Mouse (Mus musculus) urinary bladder, postnatal 14 days (tissue): ENCODE measurements around the gene Upp2.
A peak's percentile ranks its signal among the peaks of the same experiment; 100 is the strongest.

Experiments used
- DNase-seq: peaks from one replicate; pipeline ENCODE4 v3.0.0; 2021; ENCODE audit warnings: low spot score

Gene Upp2

GRCm38 (mm10) chr2:58567066-58567810 lies at the start of gene Upp2, which contains the start of gene Acvr1:
Upp2 (plus strand) TSS chr2:58567298.
Acvr1 (minus strand) TSS chr2:58567157.
- DNase-seq, result peak; percentile 90

DNA sequence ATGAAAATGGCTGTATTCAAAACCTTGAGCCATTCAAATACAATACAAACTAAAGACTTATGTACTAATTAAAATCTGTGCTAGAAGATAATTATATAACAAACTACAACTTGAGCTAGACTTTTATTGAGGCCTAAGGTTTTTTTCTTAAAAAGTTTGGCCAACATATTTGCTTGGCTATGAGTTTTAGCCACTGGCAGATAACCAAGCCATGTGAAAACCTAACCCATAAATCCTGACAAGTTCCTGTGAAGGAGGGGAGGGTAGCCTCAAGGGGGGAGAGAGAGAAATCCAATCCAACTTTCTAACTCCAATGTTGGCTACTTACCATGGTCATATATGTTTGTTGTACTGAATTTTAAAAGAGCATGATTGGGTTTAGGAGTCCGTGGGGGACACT lies 48.6 kb upstream of the Upp2 start:
- no peak for DNase-seq

GRCm38 (mm10) chr2:58520727-58521126 lies 46.4 kb upstream of the Upp2 start:
- no peak for DNase-seq

- no peak for DNase-seq
Observed at GRCm38 (mm10) chr2:58521621-58522020, 45.5 kb upstream of the Upp2 start.

GRCm38 (mm10) chr2:58523097-58523496 lies 44.0 kb upstream of the Upp2 start:
- no peak for DNase-seq

DNA sequence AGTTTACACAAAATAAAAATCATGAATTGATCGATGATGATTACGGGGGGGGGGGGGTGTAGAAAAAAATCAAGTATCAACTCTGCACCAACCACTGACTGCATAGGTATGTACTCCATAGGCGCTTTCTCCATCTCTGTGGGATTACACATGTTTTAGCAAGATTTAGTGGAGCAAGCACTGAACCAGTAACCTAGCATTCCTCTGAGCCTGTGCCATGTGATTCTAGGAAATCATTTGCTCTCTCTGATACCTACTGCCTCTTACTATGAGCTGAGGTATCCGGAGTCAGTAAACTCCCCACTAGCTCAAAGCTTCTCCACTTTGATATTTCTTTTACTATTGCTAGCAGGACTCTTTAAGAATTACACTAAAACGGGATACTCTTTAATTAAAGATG lies 43.2 kb upstream of the Upp2 start:
- DNase-seq, result no peak

DNA sequence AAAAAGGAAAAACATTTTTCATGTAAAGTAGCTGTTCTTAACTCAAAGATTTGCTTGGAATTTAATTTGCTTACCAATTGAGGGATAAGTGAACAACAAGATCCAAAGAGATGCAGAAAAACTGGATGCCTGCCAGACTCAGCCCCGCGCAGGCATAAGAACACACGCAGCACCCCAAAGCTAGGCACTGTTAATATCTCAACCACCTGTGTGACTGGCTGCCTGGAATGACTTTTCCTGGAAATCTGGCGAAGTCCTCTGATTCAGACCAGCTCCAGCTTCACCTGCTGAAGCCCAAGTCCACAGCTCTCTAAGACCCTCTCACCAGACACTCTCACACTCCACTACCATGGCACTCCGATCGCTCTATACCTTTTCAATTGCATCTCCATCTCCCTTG lies 42.7 kb upstream of the Upp2 start:
- DNase-seq, result no peak

GRCm38 (mm10) chr2:58527786-58528185 lies 39.3 kb upstream of the Upp2 start:
- DNase-seq, result no peak

- no peak for DNase-seq
Observed at GRCm38 (mm10) chr2:58529384-58529783, 37.7 kb upstream of the Upp2 start.

DNA sequence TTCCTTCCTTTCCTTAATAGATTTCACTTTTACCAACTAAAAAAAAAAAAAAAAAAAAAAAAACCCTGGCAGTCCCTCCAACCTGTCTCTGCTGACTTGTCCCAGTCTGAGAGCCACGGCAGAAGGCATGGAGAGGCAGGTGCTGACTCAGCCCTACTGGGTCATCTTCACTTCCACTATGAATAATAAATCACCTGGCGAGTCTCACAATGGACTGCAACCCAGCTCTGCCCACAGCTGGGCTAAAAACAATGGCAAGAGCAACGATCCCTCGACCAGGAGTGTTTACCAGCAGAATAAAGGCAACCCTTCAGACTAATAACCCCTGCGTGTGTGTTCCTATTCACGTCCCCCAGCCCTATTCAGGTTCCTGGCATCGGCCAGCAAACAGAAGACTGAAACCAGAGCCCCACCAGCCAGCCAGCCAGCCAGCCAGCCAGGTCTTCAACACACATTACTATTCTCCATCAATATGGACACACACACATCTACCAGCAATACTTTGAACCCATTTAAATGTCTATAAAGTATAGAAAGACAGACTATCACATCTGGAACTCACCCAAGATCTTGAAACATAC lies 37.1 kb upstream of the Upp2 start:
- no peak for DNase-seq

DNA sequence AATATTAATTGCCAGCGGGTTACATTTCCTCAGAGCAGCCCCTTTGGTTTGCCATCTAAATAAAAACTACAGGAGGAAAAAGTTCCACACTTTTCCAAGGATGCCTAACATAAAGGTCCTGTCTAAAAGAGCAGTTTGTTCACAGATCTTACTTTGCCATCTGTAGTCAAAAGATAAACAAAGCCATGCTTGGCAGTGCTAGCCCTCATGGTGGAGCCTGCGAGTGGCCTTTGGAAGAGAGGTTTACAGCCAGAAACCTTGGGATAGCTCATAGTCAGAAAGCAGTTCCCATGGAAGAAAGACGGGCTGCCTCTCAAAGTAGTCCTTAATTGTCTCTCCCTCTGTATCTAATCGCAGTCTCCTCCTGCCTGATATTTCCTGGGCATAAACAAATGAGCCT lies 36.6 kb upstream of the Upp2 start:
- no peak for DNase-seq

DNA sequence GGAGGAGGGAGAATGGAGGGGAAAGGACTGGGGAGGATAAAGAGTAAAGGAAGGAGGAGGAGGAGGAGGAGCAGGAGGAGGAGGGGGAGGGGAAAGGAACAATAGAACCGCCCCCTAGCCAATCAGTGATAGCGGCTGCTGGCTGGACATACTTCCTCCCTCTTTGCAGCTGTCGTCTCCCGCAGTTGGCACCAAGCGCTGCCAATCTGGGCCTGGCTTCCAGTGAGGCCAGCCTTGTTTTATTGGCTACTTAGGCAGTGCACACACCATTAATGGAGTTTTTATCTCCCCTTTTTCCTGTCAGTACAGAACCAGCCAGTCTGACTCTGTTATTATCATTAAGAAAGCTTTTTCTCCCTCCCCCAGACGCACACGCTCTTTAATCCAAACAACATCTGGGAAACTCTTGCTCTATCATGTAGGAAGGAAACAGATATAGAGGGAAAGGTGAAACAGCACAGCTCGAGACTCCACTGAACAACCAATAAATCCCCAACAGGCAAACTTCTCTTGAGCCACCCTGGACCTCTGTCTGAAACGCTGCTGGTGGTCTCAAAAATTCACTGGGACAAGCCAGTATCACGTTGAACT lies 34.7 kb upstream of the Upp2 start:
- DNase-seq, result peak; percentile 82

- no peak for DNase-seq
Observed at GRCm38 (mm10) chr2:58533521-58534001, 33.5 kb upstream of the Upp2 start.

DNA sequence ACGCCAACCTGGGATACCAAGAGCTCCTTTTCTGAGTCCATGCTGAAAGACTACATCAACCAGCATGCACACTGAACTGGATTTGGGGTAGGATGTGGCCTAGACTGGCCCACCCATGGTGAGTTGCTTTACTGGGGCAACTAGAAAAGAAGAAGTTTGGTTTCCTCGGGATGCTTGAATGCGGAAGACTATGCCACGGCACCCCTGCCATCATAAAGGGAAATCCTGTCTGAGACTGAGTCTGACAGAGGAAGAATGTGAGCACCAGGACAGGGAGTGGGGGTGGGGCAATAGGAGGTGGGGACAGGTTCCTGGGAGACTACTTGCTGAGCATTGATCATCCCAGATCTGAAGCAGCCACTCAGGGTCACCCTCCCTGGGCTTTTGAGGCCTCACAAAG lies 32.7 kb upstream of the Upp2 start:
- no peak for DNase-seq

GRCm38 (mm10) chr2:58535233-58535632 lies 31.9 kb upstream of the Upp2 start:
- DNase-seq, result no peak

GRCm38 (mm10) chr2:58536796-58537195 lies 30.3 kb upstream of the Upp2 start:
- DNase-seq, result no peak

- no peak for DNase-seq
Observed at GRCm38 (mm10) chr2:58538196-58538595, 28.9 kb upstream of the Upp2 start.

DNA sequence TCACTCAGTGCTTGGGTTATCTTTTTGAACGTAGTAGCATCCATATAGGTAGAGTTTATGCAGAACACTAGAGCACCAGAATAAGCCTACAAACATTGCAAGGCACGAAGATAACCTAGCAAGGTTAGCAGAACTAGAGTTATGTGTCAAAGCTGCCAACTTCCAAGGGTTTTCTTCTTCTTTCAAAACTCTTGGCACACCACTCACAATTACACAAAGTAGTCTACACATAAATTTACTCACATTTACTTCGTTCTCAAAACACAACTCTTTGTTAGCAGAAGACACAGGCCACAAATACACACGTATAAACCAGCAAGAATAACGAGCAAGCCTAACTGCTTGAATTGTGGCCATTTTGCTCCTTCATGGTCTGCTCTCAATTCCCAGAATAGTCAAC lies 23.8 kb upstream of the Upp2 start:
- no peak for DNase-seq

DNA sequence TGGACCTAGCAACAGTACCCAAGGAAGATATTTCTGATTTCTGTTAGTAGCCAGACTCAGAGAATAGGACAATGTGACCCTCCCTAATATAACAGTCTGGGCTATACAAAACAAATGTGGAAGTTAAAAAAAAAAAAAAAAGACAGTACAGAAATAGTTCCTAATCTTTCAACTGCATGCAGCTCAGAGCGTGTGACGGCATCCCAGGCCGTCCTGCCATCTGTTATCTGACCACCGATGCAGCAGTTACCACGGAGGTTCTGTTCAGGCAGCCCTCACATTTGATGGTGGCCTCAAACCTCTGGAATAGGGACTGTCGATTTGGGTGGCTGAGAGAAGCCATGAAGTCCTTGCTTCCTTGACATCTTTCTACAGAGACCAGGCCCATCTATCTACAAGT lies 22.7 kb upstream of the Upp2 start:
- no peak for DNase-seq

- DNase-seq, result no peak
Observed at GRCm38 (mm10) chr2:58546264-58546663, 20.8 kb upstream of the Upp2 start.

DNA sequence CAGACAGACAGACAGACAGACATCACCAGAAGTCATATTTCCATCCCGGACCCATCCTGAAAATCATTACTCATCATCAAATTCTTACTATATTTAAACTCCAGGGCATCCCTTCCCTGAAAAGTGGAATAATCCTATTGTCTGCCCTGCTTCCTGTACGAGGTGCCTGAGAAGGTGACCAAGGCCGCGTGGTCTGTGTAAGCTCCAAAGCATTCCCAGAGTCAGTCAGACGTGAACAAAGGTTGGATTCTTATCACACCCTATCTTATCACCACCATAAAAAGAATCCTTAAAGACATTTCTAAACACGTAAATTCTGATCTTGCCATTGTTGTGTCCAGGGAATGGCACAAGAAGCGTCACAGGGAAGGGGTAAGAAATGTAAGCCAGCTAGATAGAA lies 18.2 kb upstream of the Upp2 start:
- DNase-seq, result no peak

DNA sequence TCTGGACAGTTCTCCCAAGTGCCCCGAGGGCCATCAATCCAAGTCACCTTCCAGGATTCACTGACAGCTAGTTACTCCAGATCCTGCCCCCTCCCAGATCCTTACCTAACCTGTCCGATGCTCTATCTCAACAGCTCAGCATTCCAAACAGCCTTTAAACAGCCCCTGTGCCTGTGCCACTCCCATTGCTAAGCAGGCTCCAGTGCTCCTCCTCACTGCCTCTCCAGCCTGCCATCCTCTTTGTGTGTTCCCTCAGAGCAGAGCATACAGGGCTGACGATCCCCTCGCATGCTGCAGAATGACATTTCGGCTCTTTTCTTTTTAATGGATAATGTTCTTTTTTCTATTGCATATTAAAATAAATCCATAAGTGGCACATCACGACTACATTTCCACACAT lies 17.1 kb upstream of the Upp2 start:
- no peak for DNase-seq

- no peak for DNase-seq
Observed at GRCm38 (mm10) chr2:58550488-58550887, 16.6 kb upstream of the Upp2 start.
